Mouse (Mus musculus) cerebellum, adult (tissue): ENCODE data around the gene Stk39.
"Not testable (repeated sequence)": the region's sequence is repeated elsewhere in the genome, so short reads cannot be mapped to it uniquely, and the experiment has no call there.

Source experiments
- ATAC-seq: cut with Nextera tagmentation; 2 replicates; pipeline ENCODE4 v1.9.2; 2017; ENCODE audit warnings: mild to moderate bottlenecking, moderate library complexity, mixed read lengths; ENCODE audit not compliant: insufficient number of reproducible peaks, low FRiP score, low TSS enrichment

Gene Stk39

GRCm38 (mm10) chr2:68249855-68250424, 222.1 kb downstream of the Stk39 start:
- ATAC-seq: no peak

GRCm38 (mm10) chr2:68246284-68246683, 225.8 kb downstream of the Stk39 start:
- peak; percentile 71; the same call in 1 of the 2 replicates for ATAC-seq

- ATAC-seq: no peak
Measured at GRCm38 (mm10) chr2:68244556-68244955, 227.5 kb downstream of the Stk39 start.

DNA sequence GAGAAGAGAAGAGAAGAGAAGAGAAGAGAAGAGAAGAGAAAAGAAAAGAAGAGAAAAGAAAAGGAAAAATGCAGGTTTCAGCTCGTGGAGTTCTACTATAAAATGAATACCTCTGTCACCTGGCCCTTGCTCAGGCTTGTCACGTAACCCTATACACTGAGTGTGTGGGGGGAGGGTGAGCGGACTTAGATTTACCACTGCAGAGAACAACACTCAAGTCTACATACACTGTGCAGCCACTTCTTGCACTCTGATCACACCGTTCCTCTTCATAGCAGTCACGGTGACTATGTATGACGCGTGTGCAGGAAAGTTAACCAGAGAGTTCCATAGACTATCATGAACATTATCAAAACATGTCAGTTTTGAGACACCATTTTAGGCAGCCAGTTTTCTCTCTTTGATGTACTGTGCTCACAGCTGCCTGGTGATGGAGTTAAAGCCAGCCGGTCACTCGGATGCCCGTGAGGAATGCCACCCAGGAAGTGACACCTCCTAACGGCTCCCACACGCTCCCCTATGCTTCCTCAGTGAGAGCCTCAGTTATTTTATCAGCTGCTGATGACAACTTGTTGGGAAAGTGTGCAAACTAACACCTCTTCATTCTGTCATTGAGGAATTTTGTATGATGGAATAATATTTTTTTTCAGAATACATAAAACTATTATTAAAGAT, 228.1 kb downstream of the Stk39 start:
- no peak for ATAC-seq

- ATAC-seq: no peak
Measured at GRCm38 (mm10) chr2:68243273-68243672, 228.8 kb downstream of the Stk39 start.

DNA sequence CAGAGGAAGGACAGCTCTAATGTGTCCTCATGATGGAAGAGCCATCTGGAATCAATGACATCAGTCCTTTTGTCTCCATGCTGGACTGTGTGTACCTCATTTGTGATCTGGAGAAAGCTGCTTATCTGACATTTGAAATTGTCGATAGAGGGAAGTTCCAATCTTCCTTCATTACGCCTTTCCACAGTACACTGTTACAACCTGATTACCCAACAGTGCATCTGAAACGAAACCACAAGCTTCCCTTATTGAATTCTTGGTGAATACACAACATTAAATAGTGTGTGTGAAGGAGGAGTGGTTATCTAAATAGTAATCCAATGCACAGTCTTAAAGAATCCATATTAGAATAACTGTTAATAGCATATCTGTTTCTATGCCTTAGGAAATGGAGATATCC, 230.0 kb downstream of the Stk39 start:
- ATAC-seq: no peak

GRCm38 (mm10) chr2:68241640-68242039, 230.4 kb downstream of the Stk39 start:
- ATAC-seq: no peak

GRCm38 (mm10) chr2:68239415-68239814, 232.7 kb downstream of the Stk39 start:
- ATAC-seq: not testable (repeated sequence)

GRCm38 (mm10) chr2:68232929-68233328, 239.1 kb downstream of the Stk39 start:
- no peak for ATAC-seq

- no peak for ATAC-seq
Measured at GRCm38 (mm10) chr2:68229872-68230271, 242.2 kb downstream of the Stk39 start.

DNA sequence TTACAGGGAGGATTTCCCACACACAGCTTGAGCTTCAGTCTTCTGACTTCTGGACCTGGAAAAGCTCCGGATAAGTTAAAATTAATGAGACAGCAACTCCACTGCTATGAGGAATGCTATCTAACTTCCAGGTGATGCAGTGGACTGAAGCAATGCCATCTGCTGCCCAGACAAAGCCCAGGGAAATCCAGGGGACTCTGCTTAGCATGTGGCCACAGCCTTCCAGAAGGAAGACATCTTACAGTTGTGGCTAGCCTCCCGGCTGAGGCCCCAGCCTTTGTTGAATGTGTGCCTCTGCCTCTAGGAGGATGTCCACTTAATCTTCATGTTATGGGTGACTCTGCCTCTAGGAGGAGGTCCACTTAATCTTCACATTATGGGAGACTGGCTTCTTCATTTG, 243.0 kb downstream of the Stk39 start:
- ATAC-seq: no peak

DNA sequence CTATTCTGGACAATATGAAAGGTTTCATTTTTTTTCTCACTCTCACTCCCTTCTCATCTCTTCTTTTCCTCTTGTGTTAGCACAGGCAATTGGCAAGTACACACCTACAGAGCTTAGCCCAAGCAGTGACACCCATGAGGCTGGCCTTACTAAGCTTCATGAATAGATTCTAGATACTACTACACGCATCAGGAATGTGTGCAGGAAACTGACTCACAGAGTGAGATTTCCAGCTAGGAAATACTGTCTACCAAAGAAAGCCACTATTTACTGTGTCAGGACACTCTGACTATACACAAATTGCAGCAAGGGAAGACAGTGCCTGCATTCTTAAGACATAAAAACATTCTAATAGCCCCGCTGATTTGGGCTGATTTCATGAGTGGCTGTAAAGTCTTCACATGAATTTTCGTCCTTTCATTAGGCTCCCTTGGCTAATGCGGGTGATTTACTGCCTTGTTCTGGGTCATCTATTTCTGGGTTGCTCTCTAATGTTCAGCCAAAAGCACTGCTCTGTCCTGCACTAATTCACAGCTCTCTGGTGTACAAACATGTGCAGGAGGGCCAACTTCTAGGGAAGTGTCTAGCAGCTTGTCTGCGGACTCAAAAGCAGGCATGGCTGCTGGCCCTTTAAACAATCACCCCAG, 249.7 kb downstream of the Stk39 start:
- ATAC-seq: peak; percentile 59; the same call in 1 of the 2 replicates

DNA sequence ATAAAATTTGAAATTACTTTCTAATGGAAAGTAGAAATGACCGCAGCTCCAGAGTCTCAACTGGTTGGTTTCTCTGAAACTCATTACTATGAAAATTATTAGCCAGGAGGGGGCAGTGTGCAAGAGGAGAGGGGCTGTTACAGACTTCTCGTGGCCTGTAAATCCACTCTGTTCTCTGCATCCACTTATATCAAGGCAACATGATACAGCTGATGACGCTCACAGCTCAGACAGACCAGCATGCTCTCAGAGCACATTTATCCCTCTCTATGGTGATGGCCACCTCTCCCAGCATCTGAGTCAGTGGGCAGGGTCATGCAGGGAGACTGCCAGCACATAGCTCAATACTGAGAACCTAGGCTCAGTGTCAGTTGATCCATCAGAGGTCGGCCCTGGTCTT, 250.8 kb downstream of the Stk39 start:
- ATAC-seq: no peak

GRCm38 (mm10) chr2:68219823-68220222, 252.2 kb downstream of the Stk39 start:
- ATAC-seq: no peak

GRCm38 (mm10) chr2:68215176-68215575, 256.9 kb downstream of the Stk39 start:
- no peak for ATAC-seq

DNA sequence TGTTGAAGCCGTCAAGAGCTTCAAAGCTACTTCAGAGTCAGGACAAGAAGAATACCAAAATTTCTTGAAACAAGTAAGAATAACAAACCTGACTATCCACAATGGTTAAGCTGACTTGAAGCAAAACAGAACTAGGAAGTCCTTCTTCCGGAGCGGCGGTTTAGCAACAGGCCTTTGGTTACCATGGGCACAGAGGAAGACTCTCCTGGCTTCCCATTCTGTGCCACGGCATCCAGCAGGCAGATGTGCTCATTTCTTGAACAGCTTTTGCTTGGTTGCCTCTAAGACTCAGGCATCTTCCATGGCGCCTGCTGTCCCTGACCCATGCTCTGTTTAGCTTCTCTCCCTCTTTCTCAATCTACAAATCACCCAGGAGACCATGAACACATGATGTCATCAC, 257.7 kb downstream of the Stk39 start:
- ATAC-seq: no peak

- ATAC-seq: no peak
Measured at GRCm38 (mm10) chr2:68211443-68211842, 260.6 kb downstream of the Stk39 start.

DNA sequence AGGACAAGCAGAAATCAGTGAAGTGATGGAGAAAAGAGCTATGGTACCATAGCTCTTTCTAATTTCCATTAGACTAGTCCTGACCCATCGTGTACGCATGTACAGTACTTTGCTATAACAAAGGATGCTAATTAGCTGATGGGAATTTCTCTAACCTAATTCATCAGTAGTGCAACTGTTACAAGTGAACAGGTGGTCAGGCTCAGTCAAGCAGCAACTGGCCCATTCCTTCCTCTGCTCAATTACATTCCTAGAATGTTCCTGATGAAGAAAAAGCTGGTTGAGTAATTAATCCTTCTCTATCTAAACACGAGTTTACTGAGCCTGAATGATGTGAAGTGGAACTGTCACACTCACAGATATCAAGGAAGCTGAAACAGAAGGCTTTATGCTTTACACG, 275.8 kb downstream of the Stk39 start:
- ATAC-seq: no peak

GRCm38 (mm10) chr2:68194444-68194843, 277.6 kb downstream of the Stk39 start:
- ATAC-seq: no peak

DNA sequence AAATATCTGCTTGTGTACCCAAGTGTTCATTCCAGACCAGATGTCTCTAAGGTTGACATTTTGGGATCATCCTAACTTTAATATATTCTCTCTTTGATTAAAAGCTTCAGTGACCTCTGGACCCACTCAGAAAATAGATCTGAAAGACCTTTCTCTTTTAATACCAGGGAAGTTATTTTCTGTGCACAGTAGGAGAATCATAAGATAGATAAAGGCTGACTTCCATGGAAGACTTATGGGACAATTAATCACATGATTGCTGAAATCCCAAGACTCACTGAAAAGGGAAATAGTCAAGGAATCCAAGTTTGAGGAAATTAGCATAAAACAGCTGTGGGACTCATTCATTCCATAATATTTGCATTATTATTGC, 278.6 kb downstream of the Stk39 start:
- no peak for ATAC-seq

DNA sequence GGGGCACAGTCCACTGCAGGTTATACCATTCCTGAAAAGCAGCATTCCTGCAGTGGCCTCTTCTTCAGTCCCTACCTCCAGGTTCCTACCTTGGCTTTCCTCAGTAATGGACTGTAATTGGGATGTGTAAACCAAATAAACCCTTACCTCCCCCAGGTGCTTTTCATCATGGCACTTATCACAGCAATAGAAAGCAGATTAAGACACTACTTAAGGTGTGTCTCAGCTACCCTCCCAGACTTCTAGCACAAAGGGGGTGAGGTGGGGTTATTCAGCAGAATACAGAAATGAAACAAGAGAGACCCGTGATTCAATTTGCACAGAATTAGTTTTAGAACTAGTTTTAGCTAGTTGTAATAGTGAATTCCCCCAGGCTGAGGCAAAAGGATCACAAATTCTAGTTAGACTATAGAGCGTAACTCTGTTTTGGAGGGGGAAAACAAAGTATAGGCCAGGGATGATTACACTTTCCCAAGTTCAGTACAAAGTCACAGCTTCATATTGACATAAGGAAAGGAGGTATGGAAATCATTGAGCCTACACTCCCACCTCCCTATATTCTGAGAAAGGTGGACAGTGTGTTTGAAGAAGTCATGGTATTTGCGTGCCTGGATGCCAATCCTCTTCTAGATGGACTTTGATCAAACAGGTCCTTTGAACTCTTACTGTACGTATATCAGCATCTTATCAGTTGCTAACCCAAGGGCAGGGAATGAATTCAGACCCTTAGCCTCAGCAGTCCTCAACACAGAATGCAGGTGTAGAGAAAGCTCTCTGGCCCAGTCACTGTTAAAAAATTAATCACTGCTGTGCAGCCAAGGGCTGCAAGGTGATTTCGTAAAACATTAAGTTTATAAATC, 279.2 kb downstream of the Stk39 start:
- no peak for ATAC-seq
